Mouse (Mus musculus): Measurements from ENCODE around the gene 5430427O19Rik.

- TF ChIP-seq CTCF (IDR thresholded peaks at IDR 0.05; ENCODE audit: insufficient read depth, low read length) (no peak), POLR2A (IDR thresholded peaks at IDR 0.05; ENCODE audit: borderline replicate concordance, extremely low read depth, low read depth, low read length) (no peak)
These were observed 13.0 kb upstream of the 5430427O19Rik start for GRCm38 (mm10) chrX:85857169-85857568.
